Mouse (Mus musculus) retina, embryonic 14.5 days (tissue): ENCODE measurements around the gene Elmo1.

Source experiments
- DNase-seq: peaks from one replicate; pipeline ENCODE4 v3.0.0-alpha.2; 2015; ENCODE audit warnings: low spot score

Elmo1 gene

DNA sequence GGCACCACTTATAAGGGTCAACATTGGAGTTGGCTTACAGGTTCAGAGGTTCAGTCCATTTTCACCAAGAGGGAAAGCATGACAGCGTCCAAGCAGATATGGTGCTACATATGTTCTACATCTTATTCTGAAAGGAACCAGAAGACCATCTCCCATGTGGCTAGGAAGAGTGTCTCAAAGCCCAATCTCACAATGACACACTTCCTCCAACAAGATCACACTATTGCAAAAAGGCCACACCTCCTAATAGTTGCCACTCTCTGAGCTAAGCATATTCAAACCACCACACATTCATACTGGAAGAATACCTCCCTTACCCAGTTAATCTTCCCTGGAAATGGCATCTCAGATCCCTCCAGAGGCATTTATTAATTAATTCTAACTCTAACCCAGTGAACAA, 66.7 kb downstream of the Elmo1 start:
- DNase-seq = no peak

DNA sequence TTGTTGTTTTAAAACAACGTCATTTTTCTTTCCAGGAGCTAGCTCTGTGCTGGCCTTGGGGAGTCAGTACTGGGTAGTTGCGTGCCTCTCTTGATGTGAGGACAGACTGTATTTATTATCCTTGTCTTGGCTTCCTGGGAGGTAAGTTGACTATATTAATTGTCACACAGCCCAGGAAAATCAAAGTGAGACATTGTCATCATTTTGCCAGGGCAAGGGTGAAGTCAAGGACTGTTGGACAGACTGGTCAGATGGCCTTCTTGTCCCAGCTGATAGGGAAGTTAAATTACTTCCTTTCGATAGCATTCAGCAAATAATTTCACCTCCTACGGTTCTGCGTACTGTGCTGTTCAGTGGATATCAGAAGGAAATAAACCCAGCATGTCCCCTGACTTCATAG, 67.1 kb downstream of the Elmo1 start:
- DNase-seq = no peak

DNA sequence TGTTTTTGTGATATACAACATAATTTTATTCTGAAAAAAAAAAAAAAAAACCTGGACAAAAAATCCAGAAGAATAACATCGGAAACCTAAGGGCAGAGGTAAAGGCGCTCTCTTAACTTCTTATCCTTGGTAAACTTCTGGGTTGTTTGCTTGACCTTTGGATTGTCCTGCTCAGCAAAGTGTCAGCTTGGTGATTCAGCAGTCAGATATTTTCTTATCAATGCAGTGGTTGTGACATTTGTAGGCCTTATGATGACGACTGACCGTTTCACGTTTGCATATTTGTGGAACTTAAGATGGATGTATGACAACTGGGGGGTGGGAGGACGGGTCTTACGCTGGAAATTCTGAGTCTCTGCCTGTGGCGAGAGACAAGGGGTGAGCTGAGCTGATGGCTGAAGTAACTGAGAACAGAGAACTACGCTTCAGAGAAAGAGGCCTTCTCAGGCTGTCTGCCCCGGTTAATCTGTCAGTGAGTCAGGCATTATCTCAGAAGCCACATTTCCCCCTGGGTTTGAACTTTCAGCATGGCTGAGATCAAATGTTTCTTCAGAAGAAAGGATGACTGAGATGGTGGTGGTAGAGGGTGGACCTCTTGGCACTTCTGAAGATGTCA, 73.1 kb downstream of the Elmo1 start:
- no peak for DNase-seq

DNA sequence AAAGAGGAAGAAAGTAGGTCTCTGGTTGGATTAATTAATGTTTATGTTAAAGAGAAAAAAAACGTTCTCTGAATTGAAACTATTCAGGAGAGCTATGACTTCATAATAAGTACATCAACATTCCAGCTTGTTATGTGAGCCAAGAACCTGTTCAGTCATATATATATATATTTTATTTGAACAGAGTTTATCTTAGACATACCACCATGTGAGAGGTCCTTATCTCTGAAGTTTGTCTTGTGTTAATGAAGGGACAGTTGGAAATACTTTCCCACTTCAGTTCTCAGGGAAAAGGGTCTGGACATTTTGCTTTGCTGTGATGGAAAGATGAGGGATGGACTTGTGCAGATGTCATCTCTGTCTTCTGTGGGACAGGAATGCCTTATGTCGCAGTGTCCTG, 74.4 kb downstream of the Elmo1 start:
- DNase-seq = no peak

DNA sequence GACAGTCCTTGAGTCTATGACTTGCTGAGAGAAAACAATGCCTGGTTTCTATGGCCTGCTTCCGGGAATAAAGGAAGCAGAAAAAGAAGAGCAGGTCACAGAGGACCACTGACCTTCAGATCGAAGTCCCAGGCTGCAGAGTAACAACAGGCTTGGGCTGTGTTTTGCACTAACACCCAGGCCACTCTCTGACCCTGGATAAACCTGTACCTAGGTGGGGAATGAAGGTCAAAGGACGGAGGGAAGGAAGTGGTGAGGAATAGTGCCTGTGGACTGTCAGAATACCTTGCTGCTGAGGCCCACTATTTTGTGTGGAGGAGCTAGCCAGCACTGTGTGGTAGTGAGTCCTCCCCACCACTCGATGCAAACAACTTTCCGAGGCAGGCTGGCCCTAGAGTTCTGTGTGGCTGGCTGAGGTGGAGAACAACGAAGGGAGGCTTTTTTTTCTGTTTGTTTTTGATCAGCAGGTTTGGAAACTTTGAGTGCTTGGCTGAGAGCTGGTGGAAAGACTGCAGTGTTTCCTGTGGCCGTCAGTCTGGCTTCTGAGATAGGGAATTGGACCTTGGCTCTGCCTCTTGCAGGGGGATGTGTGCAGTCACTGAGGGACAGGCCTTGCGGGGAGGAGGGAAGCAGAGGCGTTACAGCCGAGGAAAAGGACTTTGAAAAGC, 83.7 kb downstream of the Elmo1 start:
- no peak for DNase-seq

DNA sequence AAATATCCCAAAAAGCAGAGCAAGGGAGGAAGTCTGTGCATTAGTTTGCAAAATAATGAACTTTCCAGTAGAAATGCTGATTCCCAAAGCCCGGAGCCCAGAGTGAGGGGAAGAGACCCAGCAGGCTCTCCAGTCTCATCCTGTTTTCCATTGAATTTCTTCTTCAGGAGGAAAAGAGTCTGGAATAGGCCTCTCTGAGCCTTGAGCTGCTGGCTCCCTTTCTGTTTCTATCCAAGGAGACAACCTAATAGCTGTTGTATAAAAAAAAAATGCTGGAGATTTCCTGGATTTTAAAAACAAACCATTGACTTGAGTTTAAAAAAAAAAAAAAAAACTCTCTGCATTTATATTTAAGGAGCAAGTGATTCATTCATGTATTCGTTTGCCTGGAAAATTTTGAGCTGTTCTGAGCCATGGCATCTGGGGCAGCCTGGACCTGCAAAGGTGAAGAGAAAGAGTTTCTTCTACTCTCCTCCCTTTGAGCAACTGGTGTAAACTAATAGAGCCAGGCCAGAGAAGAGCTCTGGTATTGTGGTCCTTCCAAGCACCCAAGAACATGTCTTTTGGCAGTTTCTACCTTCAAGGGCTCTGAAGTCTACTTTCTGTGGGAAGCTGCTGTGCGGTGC, 84.4 kb downstream of the Elmo1 start:
- DNase-seq = no peak

DNA sequence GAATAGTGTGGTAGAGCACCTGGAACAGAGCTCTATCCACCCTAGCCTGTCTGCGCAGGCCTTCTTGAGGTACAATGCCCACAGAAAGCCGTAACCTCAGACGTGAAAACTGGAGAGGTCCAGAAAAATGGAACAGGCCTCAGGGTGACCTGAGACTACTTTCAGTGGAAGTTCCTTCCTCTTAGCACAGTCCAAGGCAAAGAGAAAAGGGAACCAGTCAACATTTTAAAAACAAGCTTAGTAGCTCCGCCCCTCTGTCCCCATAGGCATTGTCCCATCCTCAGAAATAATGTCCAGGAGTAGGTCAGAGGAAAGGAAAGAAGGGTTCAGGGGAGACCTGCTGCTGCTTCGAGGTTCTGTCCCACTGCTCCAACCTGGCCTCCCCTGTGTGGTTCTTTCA, 90.3 kb downstream of the Elmo1 start:
- no peak for DNase-seq

DNA sequence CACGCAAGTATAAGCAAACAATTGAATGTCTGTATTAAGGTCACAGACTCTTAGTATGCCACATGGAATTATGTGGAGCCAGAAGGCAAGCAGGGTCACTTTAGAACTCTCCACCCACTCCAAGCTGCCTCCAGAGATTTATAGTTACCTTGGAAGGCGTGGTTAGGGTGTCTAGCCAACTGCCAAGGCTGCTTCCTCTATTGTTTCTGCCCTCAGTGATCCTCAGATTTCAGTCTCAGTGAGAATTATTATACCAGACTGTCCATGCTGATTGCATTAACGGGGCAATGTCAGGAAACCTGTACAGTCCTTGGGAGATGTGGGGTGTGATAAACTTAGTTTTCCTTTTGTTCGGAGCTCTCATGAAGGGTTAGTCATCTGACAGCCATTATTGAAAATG, 90.9 kb downstream of the Elmo1 start:
- DNase-seq = no peak

DNA sequence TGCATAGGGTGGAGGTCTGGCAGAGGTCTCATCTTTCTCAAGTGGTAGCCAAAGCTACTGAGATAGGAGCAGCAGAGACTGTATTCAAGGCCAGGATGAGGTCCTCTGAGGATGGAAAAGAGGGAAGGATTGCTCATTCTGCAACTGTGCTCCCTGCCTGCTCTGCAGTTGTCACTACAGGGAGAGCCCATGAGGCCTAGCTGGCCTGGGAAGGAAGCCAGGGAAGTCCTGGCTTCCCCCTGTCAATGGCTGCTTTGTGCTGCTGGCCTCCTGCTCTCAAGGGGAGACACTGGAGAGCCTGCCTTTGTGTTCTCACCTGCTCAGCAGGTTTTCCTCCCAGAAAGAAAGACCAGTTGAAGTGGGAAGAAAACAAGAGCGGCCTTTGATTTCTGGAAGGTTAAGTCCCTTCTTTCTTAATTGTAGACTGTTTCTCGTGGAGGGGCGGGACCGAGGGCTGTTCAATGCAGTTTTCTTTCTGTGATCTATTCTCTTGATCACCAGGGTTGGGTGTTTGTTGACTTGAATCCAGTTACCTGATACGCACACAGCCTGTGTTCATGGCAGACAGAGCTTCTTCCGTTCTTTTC, 91.9 kb downstream of the Elmo1 start:
- no peak for DNase-seq

DNA sequence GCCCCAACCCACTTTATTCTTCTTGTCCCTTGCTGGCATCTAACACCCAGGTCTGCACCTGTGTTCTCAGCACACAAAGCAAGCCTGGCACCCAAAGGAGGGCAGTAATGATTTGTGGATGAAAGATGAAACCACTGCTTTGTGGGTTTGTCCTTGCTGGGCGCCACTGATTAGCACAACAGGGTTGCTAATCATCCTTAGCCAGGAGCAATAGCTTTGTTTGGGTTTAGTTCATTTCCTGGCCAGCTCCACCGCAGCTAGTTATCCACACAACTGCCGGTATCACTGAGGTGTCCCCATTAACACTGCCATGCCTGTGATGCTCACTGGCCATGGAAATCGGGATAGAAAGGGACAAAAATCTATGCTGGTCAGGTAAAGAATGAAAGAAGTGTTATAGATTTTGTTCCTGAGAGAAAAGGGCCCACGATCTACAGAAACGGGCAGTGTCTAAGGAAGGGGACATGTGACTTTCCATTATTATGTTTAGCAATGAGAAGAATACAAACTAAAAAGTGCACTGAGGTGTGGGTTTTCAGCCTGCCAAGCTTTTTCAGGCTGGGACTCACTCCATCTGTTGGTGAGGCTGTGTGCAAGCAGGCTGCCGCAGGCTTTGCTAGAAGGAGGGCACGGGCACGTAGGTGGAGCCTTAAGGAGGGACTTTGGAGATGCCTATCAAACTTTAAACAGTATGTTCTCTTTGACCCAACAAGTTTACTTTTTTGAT, 93.3 kb downstream of the Elmo1 start:
- DNase-seq = peak; percentile 57

DNA sequence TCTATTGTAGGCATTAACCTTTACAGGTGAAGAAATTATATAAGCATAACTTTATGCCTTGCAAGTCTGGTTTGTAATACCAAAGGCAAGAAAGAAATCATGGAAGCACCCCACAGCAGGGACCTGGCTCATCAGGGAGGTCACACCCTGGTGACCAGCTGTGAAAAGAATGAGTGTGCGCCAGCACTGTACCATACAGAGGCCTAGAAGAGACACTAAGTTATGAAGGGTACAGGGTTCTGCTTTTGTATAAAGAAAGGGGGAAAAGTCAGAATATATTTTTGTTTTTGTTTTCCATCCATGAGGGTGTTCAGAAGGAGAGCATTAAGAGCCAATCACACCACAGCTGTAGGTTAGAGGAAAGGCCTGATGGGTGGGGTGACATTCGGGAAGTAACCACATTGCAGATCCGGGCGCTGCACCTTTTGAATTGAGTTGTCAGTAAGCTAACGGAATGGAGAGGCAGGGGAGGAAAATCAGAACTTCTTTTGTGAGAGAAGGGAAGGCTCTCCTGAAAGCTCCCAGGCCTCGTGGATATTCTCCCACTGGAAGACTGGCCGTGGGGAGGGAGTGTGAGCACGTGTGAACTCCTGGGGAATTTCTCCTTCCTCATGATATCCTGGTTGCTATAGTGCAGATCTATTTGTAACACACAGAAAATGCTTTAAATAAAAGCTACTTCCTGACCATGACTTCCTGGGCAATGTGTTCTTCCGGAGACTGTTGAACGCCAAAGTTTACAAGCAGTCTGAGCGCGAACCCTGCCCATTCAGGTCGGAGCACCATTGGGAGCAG, 94.0 kb downstream of the Elmo1 start:
- DNase-seq = no peak

DNA sequence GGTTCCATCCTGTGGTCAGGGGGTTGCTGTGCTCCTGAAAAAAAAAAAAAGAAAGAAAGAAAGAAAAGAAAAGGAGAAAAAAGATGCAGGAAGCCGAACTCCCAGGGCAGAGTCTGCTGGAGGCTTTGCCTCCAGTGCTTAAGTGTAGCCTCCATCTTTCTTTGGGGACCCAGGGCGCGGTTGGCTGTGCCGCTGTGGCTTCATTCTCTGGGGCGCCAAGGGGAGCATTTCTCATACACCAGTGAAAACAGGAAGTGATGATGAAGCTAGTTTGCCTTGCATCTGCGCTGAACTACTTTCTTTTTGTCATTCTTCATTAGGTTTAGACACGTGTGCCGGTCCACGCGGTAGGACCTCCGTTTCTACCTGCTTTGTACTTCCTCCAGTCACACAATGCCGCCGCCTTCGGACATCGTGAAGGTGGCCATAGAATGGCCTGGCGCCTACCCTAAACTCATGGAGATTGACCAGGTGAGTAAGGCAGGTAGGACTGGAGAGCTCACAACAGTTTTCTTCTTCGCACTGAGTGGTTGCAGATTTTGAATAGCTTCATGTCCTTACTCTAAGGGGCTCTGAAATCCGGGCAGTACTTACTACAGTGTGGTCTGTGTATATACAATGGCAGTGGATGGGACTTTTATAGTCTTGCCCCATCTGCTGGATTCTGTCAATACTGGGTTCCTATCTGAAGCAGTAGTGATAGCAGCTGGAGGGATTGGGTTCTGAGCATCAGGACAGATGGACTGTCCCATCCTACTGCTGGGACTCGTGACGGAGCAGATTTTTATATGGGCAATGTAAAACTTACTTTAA, 94.8 kb downstream of the Elmo1 start:
- no peak for DNase-seq

DNA sequence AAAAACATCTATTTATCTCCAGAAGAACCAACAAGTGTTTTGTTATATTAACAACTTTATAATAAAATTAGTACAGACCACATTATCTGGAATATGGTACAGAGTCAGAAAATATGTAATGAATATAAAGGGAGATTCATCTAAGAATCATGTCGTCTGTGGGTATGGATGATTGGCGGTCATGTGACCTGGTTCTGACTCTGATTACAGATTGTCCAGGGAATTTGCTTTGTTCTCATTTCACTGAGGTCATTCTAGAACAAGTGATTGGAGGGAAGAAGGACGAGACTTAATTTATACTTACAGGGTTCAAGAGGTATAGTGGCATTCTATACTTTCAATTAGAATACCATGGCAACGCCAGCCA, 95.4 kb downstream of the Elmo1 start:
- no peak for DNase-seq

DNA sequence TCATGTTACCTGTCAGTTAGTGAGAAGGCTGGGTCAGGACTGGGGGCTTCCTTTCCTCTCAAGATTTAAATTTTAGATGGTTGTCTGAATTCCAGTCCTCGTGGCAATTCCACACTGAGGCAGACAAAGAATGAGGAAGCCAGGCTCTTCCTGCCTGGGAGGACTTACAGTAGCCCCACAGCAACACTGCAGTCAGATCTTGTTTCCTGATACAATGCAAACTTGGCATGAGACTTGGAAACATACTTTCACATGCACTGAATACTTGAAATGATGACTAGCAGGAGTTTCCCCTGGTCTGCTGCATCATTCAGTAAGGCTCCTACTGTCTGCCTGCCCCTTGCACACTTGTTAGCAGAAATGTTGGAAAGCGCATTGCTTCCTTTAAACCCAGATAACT, 97.3 kb downstream of the Elmo1 start:
- no peak for DNase-seq

DNA sequence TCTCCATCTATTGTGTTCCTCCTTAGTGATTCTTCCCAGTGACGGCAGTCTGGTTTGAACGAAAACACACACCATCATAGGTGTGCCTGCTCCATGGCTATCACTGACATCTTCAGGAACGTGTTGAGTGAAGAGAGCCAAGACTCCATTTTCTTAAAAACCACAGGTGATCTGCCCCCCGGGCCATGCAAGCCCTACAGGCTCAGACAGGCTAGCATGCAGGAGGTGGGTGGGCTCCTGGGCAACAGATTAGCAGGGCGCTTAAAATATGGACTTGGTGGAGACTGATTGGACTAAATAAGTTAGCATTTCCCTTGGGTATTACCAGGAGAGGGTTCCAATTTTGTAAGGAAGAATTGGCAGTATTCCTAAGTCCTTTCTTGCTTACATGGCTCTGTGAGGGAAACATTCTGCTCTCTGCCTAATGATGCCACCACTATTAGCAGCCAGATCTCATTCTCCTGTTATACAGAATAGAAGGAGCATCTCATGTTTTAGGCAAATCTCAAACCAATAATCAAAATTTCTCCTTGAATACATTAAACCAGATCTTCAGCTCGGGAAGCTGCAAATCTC, 101.7 kb downstream of the Elmo1 start:
- DNase-seq = no peak

DNA sequence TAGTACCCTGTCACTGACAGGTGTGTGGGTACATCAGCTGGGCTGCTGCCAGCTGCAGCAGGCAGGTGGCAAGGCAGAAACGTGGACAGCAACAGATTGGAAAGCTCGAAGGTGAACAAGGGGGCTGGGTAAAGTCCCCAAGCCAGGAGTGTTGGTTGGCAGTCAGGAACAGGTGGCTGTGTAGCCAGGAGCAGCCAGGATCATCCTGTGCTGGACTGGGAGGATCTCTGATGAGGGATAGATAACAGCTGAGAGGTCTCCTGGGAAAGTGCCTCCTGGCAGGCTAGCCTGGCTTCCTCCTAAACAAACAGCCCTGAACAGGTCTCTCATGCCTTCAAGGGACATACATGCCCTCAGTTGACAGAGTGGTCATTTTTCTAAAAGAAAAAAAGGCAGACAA, 110.2 kb downstream of the Elmo1 start:
- no peak for DNase-seq

DNA sequence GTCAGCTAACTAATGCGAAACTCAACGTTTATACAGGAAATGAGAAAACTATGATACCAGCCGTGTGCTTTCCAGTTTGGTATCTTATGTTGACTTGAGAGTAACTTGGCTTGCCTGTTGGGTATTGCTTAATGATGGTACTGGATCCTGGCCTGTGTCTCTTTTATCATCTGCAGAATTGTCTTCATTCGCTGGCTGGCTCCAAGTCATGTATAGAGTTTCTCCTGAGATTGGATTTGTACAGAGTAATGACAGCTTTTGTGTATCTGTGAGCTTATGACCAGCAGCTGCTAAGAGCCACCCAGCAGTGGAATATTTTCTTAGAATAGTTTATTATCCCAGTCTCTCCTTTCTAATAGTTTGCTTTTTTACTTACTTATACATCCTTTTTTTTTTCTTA, 112.2 kb downstream of the Elmo1 start:
- no peak for DNase-seq

DNA sequence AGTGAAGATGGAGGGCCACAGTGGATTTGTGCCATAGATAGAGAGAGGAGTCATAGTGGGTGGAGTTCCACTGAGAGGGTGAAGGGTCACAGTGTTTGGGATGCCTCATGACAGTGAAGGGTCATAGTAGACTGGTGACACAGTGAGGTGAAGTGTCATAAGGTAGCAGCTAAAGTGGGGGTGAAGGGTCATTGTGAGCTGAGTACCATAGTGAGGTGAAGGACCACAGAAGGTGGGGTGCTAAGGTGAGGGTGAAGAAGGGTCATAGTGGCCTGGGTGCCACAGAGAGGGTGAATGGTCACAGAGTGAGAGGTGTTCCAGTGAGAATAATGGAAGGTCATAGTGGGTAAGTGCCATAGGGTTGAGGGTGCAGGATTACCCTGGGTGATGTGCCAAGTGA, 113.8 kb downstream of the Elmo1 start:
- no peak for DNase-seq

DNA sequence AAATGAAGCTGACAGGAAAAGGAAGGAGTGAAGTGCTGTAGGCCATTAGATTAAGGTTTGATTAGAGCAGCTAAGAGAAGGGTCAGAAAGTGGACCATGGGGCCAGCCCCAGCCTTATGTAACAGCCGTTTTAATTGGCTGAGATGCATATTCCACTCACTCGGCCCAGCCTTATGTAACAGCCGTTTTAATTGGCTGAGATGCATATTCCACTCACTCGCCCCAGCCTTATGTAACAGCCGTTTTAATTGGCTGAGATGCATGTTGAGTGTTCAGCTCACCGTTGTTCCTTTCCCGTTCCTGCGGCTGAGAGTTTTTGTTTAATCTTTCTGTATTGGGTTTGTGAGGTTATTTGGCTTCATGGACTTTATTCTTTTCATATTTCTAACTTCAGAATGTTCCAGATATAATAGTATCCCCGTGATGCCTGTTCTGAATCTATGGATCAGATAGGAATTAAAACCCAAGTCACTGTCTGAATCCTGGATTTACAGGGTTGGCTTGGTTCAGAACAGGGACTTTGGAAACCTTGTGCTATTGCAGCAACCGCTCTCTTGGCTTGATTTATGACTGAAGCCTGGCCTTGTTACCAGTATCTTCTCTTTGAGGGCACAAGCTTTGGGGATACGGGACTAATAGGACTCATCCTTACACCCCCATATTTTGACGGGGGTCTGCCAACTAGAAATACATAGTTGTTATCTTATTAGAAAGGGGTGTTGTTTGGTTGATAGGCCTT, 114.8 kb downstream of the Elmo1 start:
- no peak for DNase-seq

DNA sequence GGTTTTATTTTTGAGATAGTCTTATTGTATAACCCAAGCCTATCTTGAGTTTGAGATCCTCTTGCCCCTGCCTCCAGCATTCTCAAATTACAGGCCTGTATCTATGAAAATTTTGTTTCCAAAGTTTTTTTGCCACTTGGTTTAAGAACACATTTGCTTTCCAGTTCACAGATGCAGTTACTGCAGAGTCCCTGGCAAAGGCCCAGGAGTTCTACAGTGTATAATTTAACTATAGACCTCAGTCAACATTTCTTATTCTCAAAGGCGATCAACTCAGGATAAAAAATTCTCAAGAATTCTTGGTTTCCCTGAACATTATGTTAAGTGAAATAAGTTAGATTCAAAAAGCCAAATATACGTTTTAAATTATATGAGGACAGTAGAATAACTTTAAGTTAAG, 115.3 kb downstream of the Elmo1 start:
- DNase-seq = no peak
